Mouse (Mus musculus) C2C12 (cell line): ENCODE measurements at regions not wholly inside any gene's neighbourhood (a gene's known extent, or its start where the extent isn't known, plus 50 kb on each side); places are given as distances from the start of the nearest gene placed in this dataset.

Source experiments
- H3K27me3 ChIP-seq: one replicate; pipeline ENCODE4 v1.6.1; 2011; ENCODE audit not compliant: control insufficient read depth, insufficient read depth, insufficient read length
- H3K36me3 ChIP-seq: one replicate; pipeline ENCODE4 v1.6.1; 2011; ENCODE audit not compliant: control insufficient read depth, insufficient read depth
- H3K4me3 ChIP-seq: one replicate; pipeline ENCODE4 v1.5.1; 2011; ENCODE audit warnings: mild to moderate bottlenecking, control low read depth; ENCODE audit not compliant: poor library complexity, insufficient read depth, severe bottlenecking
- H3K79me2 ChIP-seq: one replicate; pipeline ENCODE4 v1.6.1; 2011; ENCODE audit not compliant: control insufficient read depth, insufficient read depth
- H3K79me3 ChIP-seq: one replicate; pipeline ENCODE4 v1.6.1; 2011; ENCODE audit warnings: low read depth, control low read depth
- H3ac ChIP-seq: one replicate; pipeline ENCODE3; 2011; ENCODE audit warnings: low read depth; ENCODE audit not compliant: control insufficient read depth, insufficient read length
- CEBPB ChIP-seq: IDR thresholded peaks from one replicate; pipeline ENCODE4 v1.6.1; 2011; ENCODE audit warnings: low read depth, mild to moderate bottlenecking, control low read depth, moderate library complexity
- CTCF ChIP-seq: IDR thresholded peaks from one replicate; pipeline ENCODE4 v1.5.1; 2011; ENCODE audit not compliant: control insufficient read depth, insufficient read depth, insufficient read length
- FOSL1 ChIP-seq: IDR thresholded peaks from one replicate; pipeline ENCODE4 v1.8.0; 2011; ENCODE audit warnings: mild to moderate bottlenecking, low read length; ENCODE audit not compliant: poor library complexity, insufficient read depth, severe bottlenecking
- MAX ChIP-seq: IDR thresholded peaks from one replicate; pipeline ENCODE4 v1.6.1; 2011; ENCODE audit warnings: mild to moderate bottlenecking, control low read depth
- MYOD1 ChIP-seq: IDR thresholded peaks from one replicate; pipeline ENCODE4 v1.6.1; 2011; ENCODE audit warnings: low read depth; ENCODE audit not compliant: control insufficient read depth, insufficient read length
- MYOG ChIP-seq: IDR thresholded peaks from one replicate; pipeline ENCODE4 v1.6.1; 2011; ENCODE audit not compliant: control insufficient read depth, insufficient read length; ENCODE audit errors: extremely low read depth
- USF1 ChIP-seq: IDR thresholded peaks from one replicate; pipeline ENCODE4 v1.6.1; 2011; ENCODE audit warnings: low read depth, mild to moderate bottlenecking, control low read depth, moderate library complexity

- no peak overlapping the region for H3K4me3 ChIP-seq
- TF ChIP-seq MYOD1: no peak
- TF ChIP-seq MYOG: no peak
- TF ChIP-seq CEBPB: no peak
- H3K36me3 ChIP-seq: no peaks in the 10 kb centered on the region
- H3ac ChIP-seq: no peak overlapping the region
- H3K27me3 ChIP-seq: no peaks in the 10 kb centered on the region
- H3K79me2 ChIP-seq: no peaks in the 10 kb centered on the region
- H3K79me3 ChIP-seq: no peaks in the 10 kb centered on the region
These were observed 262.3 kb downstream of the Cdh9 start for GRCm38 (mm10) chr15:16990848-16991247.

- Histone ChIP-seq H3K79me3 (no peaks in the 10 kb centered on the region), H3K27me3 (no peaks in the 10 kb centered on the region), H3ac (no peak overlapping the region), H3K4me3 (no peak overlapping the region), H3K36me3 (no peaks in the 10 kb centered on the region), H3K79me2 (no peaks in the 10 kb centered on the region)
- no peak for TF ChIP-seq USF1
- no peak for TF ChIP-seq MYOD1
- TF ChIP-seq FOSL1: no peak
- TF ChIP-seq CTCF: no peak
- TF ChIP-seq MYOG: no peak
- no peak for TF ChIP-seq MAX
- no peak for TF ChIP-seq CEBPB
These were observed 267.1 kb downstream of the Cdh9 start for GRCm38 (mm10) chr15:16995667-16996066.

GRCm38 (mm10) chr15:17006139-17006538 is 277.6 kb downstream of the Cdh9 start:
- no peak overlapping the region for H3K4me3 ChIP-seq
- no peak overlapping the region for H3ac ChIP-seq
- H3K79me2 ChIP-seq: no peaks in the 10 kb centered on the region
- no peaks in the 10 kb centered on the region for H3K79me3 ChIP-seq
- H3K36me3 ChIP-seq: no peaks in the 10 kb centered on the region
- H3K27me3 ChIP-seq: no peaks in the 10 kb centered on the region
- no peak for TF ChIP-seq MYOG
- TF ChIP-seq USF1: no peak
- no peak for TF ChIP-seq MAX
- TF ChIP-seq FOSL1: no peak
- TF ChIP-seq MYOD1: no peak
- TF ChIP-seq CEBPB: no peak

GRCm38 (mm10) chr15:17007811-17008210 is 279.3 kb downstream of the Cdh9 start:
- Histone ChIP-seq H3K36me3 (no peaks in the 10 kb centered on the region), H3ac (no peak overlapping the region), H3K27me3 (no peaks in the 10 kb centered on the region), H3K79me2 (no peaks in the 10 kb centered on the region), H3K79me3 (no peaks in the 10 kb centered on the region), H3K4me3 (no peak overlapping the region)
- no peak for TF ChIP-seq USF1
- no peak for TF ChIP-seq MAX
- TF ChIP-seq CEBPB: no peak
- no peak for TF ChIP-seq CTCF
- no peak for TF ChIP-seq MYOG
- TF ChIP-seq FOSL1: no peak
- TF ChIP-seq MYOD1: no peak

- TF ChIP-seq CTCF (no peak), MYOD1 (no peak), MAX (no peak), MYOG (no peak), CEBPB (no peak), USF1 (no peak), FOSL1 (no peak)
- Histone ChIP-seq H3K27me3 (no peaks in the 10 kb centered on the region), H3ac (no peak overlapping the region), H3K4me3 (no peak overlapping the region), H3K79me2 (no peaks in the 10 kb centered on the region), H3K36me3 (no peaks in the 10 kb centered on the region), H3K79me3 (no peaks in the 10 kb centered on the region)
These were observed 320.5 kb downstream of the Cdh9 start for GRCm38 (mm10) chr15:17048867-17049628.

GRCm38 (mm10) chr15:17069772-17070171 is 341.2 kb downstream of the Cdh9 start:
- H3K27me3 ChIP-seq: no peaks in the 10 kb centered on the region
- H3K36me3 ChIP-seq: no peaks in the 10 kb centered on the region
- TF ChIP-seq FOSL1: no peak
- TF ChIP-seq MYOD1: no peak
- no peak for TF ChIP-seq CTCF
- no peak for TF ChIP-seq USF1
- TF ChIP-seq MAX: no peak
- TF ChIP-seq MYOG: no peak
- TF ChIP-seq CEBPB: no peak
- no peaks in the 10 kb centered on the region for H3K79me2 ChIP-seq
- no peak overlapping the region for H3K4me3 ChIP-seq
- H3K79me3 ChIP-seq: no peaks in the 10 kb centered on the region
- H3ac ChIP-seq: no peak overlapping the region
